Mouse (Mus musculus) neutrophil, adult 5-6 weeks (primary cell): ENCODE measurements around the gene Nutm1. TPM values are rescaled to one million over a fixed set of nuclear protein-coding genes. Genes with fewer than 3 reads are reported as not detected.

ENCODE experiments used
- ATAC-seq: fragments of 151-379, 151-347 bp; 2 replicates; pipeline ENCODE4 v1.8.0; 2017; ENCODE audit warnings: mild to moderate bottlenecking, moderate TSS enrichment; ENCODE audit not compliant: insufficient number of reproducible peaks, poor library complexity, low FRiP score, severe bottlenecking; ENCODE audit errors: extremely low read depth
- total RNA-seq: library from RNA; stranded (forward); fragments of 200-1000 nt; gene quantifications from 2 replicates; pipeline ENCODE4 v1.2.3, GENCODE M21; 2017

Nutm1 gene
- total RNA-seq, 1 experiment from 2014 or later, result not detected

DNA sequence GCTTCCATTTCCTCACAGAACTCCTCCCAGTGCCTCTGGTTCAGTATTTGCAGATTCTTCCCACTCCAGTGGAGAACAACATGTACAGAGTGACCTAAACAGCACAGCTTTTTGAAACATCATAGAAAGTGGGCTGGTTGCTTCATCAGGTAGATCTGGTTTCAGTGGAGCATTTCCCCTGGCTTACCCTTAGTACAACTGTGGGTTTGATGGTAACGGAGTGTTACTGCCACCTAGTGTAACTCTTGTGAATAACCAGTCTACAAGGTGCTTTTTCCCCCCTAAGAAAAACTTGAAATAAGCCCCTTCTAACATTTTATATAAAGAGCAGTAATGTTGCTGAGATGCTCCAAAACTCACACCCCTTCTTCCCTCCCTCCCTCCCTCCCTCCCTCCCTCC lies 43.1 kb downstream of the Nutm1 start:
- peak; percentile 72; the same call in 1 of the 2 replicates for ATAC-seq

DNA sequence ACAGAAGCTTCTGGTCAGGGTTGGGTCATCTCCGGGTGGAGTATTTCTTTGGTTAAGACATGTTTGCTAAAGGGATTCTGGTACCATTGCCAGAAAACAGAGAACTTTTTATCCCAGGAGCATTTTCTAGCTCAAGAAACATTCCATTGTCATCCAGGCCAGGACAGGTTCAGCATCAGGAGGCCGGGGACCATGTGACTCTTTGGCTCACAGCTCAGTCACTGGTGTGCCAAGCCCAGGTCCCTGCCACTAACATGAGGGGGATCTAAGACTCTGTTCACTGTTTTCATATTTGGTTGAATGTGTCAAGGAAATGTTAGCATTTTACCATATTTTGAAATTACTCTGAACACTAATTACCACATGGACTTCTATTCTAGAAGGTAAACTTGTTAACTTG lies 48.4 kb downstream of the Nutm1 start:
- no peak for ATAC-seq

DNA sequence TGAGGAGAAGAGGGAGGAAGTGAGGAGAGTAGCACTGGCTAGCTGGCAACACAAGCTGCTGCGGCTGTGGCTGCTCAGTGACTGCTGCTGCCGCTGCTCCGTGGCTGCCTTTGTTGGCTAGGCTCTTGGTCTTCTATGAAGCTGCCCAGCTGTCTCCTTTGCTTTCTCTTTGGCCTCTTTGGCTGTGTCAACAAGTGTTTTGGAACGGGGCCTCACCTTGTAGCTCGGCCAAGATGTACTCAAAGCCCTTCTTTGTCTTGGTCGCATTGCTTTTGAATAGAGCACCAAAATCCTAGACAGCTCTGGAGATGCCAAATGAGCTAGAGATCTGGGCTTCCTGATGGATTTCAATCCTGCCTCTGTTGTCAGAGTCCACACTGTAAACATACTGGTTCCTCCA lies 48.9 kb downstream of the Nutm1 start:
- no peak for ATAC-seq

DNA sequence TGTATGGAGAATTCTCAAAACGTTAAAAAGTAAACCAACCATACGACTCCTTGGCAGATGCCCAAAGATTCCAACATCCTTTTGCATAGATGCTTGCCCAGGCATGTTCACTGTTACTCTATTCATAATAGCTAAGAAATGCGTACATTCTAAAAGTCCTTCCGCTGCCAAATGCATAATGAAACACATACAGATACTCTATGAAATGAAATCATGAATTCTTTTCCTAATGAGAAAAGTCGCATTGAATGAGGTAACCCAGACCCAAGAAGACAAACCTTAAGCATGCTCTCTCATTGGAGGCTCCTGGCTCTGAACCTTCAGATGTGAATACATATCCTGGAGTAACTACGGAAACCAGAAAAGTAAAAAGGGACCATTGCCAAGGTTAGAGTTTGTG lies 56.0 kb downstream of the Nutm1 start:
- no peak for ATAC-seq

Other genes starting within 250 kb of the Nutm1 start
- gene Olfr1310, start 246.6 kb downstream of the Nutm1 start, total RNA-seq, result 1.4 TPM in 1 of 2 replicates, not detected in the other
- not detected in 2 replicates for gene Olfr1311, start 234.9 kb downstream of the Nutm1 start, total RNA-seq
- gene Olfr1312, start 209.1 kb downstream of the Nutm1 start, total RNA-seq, result not detected in 2 replicates
- not detected in 2 replicates for gene Olfr1313, start 181.4 kb downstream of the Nutm1 start, total RNA-seq
- not detected in 2 replicates for gene Olfr1314, start 162.5 kb downstream of the Nutm1 start, total RNA-seq
- not detected in 2 replicates for gene Olfr1315-ps1, start 143.9 kb downstream of the Nutm1 start, total RNA-seq
- not detected in 2 replicates for gene Olfr1316, start 124.3 kb downstream of the Nutm1 start, total RNA-seq
- gene Olfr1317, start 119.0 kb downstream of the Nutm1 start, total RNA-seq, result not detected in 2 replicates
- gene Olfr1318, start 105.1 kb downstream of the Nutm1 start, total RNA-seq, result not detected in 2 replicates
- 12.5 and 19.2 TPM in 2 replicates for gene Lpcat4, start 19.8 kb downstream of the Nutm1 start, total RNA-seq
- 34.6 and 45.7 TPM in 2 replicates for gene Nop10, start 2.6 kb upstream of the Nutm1 start, total RNA-seq
- 376 and 406 TPM in 2 replicates for gene Slc12a6, start 6.5 kb upstream of the Nutm1 start, total RNA-seq
- 2.0 TPM in 1 of 2 replicates, not detected in the other for gene Gm21985, start 7.0 kb upstream of the Nutm1 start, total RNA-seq
- 20.7 and 29.3 TPM in 2 replicates for gene Emc4, start 108.7 kb upstream of the Nutm1 start, total RNA-seq
- gene Katnbl1, start 119.9 kb upstream of the Nutm1 start, total RNA-seq, result 13.5 and 15.6 TPM in 2 replicates
- gene Emc7, start 195.7 kb upstream of the Nutm1 start, total RNA-seq, result 8.7 and 9.9 TPM in 2 replicates
- not detected in 2 replicates for gene Chrm5, start 221.5 kb upstream of the Nutm1 start, total RNA-seq
- gene Aven, start 233.7 kb upstream of the Nutm1 start, total RNA-seq, result 10.4 and 14.1 TPM in 2 replicates